Mouse (Mus musculus) mouse trophoblast stem cell (cell line): Measurements from ENCODE around the gene Cntn5.

ENCODE experiments used
- in situ Hi-C, 2 experiments: fragments of 300-500 bp; cut with MseI, MboI; formaldehyde crosslinking; loops; 2 replicates in 1 of 2; 3 replicates in 1 of 2; pipeline ENCODE4 v1.15.1; 2025

Gene Cntn5

DNA sequence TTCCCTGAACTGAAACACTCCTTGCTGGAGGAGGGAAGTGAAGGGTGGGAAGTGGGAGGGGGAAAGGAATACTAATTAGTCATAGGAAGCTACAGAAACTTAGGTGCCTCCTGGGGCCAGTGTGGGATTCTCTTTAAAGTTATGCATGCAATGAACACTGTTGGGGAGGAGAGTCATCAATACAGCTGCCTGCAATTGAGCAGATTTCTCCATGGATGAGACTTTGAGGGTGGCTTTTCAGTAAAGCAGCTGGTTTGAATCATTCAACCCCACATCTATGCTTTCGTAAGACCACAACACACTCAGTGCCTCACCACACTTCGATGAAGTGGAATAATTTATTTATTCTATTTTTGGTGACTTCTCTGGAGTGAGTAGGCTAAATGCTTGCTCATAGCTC lies 674.9 kb downstream of the Cntn5 start:
- in situ Hi-C loops, result no loop called here

GRCm38 (mm10) chr9:10226013-10226412 lies 678.6 kb downstream of the Cntn5 start:
- in situ Hi-C loops, result no loop called here

DNA sequence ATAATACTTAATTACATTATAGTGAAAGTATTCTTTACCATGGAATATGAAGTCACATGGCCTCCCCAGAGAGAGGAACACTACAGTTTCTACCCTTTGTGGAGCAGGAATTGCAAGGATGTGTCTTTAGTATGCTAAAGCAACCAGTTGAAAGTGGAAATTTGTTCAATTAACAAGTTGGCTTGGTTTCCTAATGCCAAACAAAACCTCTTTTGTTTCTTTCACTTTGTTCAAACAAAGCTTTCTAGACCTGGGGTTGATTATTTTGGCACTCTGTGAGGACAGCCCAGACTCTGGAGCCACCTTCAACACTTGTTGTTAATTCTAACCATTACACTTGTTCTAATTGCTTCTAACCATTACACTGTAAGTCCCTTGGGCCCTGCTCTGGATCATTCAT lies 718.5 kb downstream of the Cntn5 start:
- in situ Hi-C loops, result no loop called here

GRCm38 (mm10) chr9:10170526-10170925 lies 734.0 kb downstream of the Cntn5 start:
- in situ Hi-C loops, result no loop called here

- in situ Hi-C loops, result no loop called here
Observed at GRCm38 (mm10) chr9:10121350-10122057, 783.1 kb downstream of the Cntn5 start.

- in situ Hi-C loops, result no loop called here
Observed at GRCm38 (mm10) chr9:10116581-10116980, 788.0 kb downstream of the Cntn5 start.

GRCm38 (mm10) chr9:10109156-10109555 lies 795.4 kb downstream of the Cntn5 start:
- in situ Hi-C loops, result no loop called here

DNA sequence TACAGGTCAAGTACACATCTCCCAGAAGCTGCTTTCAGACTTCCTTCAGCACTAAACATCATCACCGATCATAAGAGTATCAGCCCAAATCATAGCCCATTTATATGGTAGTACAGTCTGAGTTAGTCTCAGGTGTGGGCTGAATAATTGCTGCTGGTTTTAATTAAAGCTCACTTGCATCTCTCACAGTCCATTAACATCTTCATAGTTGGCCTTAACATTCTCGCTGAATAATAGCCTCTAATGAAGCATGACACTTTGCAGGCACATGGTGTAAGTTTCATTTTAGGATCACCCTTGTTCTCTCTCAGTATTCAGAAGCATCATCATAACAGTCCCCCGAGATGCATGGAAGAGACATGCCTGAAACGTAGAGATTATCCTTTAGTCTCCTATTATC lies 796.7 kb downstream of the Cntn5 start:
- in situ Hi-C loops, result no loop called here

GRCm38 (mm10) chr9:10101812-10102440 lies 802.6 kb downstream of the Cntn5 start:
- in situ Hi-C loops, result no loop called here

- in situ Hi-C loops, result no loop called here
Observed at GRCm38 (mm10) chr9:10076282-10076681, 828.3 kb downstream of the Cntn5 start.

GRCm38 (mm10) chr9:10073401-10073800 lies 831.2 kb downstream of the Cntn5 start:
- in situ Hi-C loops, result no loop called here

DNA sequence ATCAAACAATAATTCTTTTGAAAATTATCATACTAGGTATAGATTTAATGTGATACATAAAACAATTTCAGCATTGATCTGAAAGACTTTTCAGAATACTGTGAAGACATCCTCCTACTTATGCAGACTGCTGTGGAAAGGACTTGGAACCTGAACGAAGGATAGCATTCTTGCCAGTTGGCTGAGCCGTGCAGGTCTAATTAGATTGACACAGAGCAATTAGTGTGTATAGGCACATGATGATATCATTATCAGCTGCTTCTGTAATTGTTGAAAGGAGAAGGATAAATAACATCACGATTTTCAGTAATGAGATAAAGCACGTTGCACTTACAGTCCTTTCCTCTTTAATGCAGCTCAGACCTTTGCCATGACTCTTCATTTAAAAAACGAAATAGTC lies 831.7 kb downstream of the Cntn5 start:
- in situ Hi-C loops, result no loop called here

- in situ Hi-C loops, result no loop called here
Observed at GRCm38 (mm10) chr9:10071271-10071670, 833.3 kb downstream of the Cntn5 start.

GRCm38 (mm10) chr9:10044969-10045789 lies 859.4 kb downstream of the Cntn5 start:
- in situ Hi-C loops, result no loop called here

DNA sequence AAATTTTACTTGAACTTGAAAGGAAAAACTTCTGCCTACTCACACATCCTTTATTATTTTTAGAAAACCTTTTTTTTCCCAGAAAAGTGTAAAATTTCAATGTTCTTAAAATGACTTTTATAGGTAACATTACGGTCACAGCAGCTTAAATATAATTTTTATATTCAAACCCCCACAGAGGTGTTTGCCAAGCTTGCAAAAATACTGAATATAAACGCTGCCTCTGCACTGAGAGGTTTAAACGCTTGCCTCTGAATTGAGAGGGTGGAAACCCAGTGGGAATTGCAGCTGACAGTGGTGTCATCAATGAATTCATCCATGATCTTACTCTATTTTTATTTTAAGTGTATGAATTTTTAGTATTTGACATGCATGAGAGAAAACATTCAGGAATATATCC lies 861.6 kb downstream of the Cntn5 start:
- in situ Hi-C loops, result no loop called here

DNA sequence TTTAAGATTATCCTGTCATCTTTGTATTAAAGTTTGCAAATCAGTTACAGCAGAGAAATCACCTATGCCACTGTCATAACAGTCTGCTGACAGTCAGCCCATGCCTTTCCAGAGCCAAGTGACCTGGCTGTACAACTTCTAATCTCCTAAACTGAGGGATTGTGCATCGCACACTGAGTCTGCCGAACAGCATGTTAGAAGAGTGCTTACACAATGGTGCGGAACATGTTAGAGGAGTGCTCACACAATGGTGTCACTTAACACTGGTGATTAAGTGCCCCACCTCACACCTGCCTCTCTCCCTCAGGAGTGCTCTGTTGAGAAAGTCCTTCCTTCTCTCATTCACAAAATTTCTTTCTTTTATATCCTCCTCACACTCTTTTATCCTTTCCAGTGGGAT lies 889.4 kb downstream of the Cntn5 start:
- in situ Hi-C loops, result no loop called here

GRCm38 (mm10) chr9:9984028-9984427 lies 920.5 kb downstream of the Cntn5 start:
- in situ Hi-C loops, result no loop called here

DNA sequence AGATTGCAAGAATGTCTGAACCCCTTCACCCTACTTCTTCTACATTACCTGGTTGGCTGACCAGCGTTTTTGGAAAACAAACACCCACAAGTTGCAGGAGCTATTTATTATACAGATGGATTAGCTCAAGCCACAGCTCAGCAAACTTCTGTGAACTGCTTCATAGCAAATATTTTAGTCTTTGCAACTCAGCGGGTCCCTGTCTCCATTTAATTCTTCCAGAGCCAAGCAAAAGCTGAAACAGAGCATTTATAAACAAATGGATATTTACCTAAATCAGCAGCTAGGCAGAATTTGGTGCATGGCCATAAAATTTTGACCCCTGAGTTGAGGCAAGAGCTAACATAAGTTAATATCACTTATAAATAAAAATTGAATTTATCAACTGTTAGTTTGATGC lies 921.4 kb downstream of the Cntn5 start:
- in situ Hi-C loops, result no loop called here

- in situ Hi-C loops, result no loop called here
Observed at GRCm38 (mm10) chr9:9965370-9965769, 939.2 kb downstream of the Cntn5 start.

DNA sequence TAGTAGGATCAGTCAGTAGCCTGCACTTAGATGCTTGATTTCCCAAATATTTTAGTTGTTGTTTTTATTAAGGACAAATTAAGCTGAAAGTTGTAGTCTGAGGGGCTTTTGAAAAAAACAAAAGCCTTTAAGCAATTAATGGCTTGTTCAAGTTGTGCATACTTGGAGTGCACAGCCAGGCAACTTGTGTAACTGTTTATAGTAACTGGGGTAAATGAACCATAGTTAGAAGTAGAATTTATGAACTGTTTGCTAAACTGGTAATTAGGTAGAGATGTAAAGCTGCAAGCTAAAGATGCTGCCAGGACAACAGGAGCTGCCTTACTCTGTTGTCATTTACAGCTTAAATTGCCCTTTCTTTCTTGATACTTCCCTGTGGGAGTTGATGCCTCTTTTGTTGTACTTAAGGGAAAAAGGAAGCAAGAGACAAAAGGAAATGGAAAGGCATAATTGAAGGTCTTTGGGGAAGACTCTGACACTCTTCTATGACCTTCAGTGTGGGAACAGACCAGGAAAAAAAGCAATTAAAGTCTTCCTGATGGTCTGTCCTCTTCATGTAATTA lies 943.9 kb downstream of the Cntn5 start:
- in situ Hi-C loops, result no loop called here

- in situ Hi-C loops, result no loop called here
Observed at GRCm38 (mm10) chr9:9949346-9949745, 955.2 kb downstream of the Cntn5 start.

GRCm38 (mm10) chr9:9944872-9945271 lies 959.7 kb downstream of the Cntn5 start:
- in situ Hi-C loops, result no loop called here
